Mouse (Mus musculus) cerebellum, adult 2 months (tissue): ENCODE data around the gene Cav1.

Experiments
- CTCF ChIP-seq: fragments of 200-500 bp; IDR thresholded peaks from 2 replicates; pipeline ENCODE4 v1.5.1; 2011; ENCODE audit warnings: low read depth, mild to moderate bottlenecking, control low read depth, low read length, moderate library complexity, borderline replicate concordance; ENCODE audit not compliant: insufficient read depth
- POLR2A ChIP-seq: fragments of 200-500 bp; IDR thresholded peaks from 2 replicates; pipeline ENCODE4 v1.6.1; 2011; ENCODE audit warnings: low read length, control low read depth, borderline replicate concordance; ENCODE audit not compliant: insufficient read depth

DNA sequence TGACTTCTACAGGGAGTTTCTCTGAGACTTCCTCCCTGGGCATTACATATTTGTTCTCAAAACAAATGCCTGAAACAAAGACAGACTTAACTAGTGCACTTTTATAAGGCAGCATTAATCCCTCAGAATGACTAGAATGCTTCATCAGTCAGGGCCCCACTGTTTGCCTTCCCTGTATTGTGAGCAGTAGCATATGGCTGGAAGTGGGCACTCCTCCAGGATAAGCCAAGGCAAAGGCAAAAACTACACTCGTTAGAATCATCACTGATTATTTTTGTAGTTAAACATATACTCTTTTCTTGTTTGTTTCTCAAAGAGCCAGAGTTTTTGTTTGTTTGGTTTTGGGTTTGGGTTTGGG, 11.0 kb downstream of the Cav1 start:
- no peak for TF ChIP-seq CTCF
- no peak for TF ChIP-seq POLR2A
